Mouse (Mus musculus) cerebellum, adult 9-11 months (tissue): ENCODE measurements around the gene Flt3l.
A peak's percentile ranks its signal among the peaks of the same experiment; 100 is the strongest.
"Not testable (repeated sequence)": the region's sequence is repeated elsewhere in the genome, so short reads cannot be mapped to it uniquely, and the experiment has no call there.

Experiments used
- DNase-seq: peaks from one replicate; pipeline ENCODE4 v3.0.0; 2022

Flt3l gene

GRCm38 (mm10) chr7:45122561-45123185, 13.6 kb downstream of the Flt3l start:
- peak; percentile 45 for DNase-seq

- peak; percentile 49 for DNase-seq
Observed at GRCm38 (mm10) chr7:45121966-45122365, 14.3 kb downstream of the Flt3l start.

- DNase-seq, result peak; percentile 50
Observed at GRCm38 (mm10) chr7:45121404-45121803, 14.8 kb downstream of the Flt3l start.

GRCm38 (mm10) chr7:45119780-45120709, 16.2 kb downstream of the Flt3l start:
- no peak for DNase-seq

GRCm38 (mm10) chr7:45118336-45118735, 17.9 kb downstream of the Flt3l start:
- DNase-seq, result no peak

- no peak for DNase-seq
Observed at GRCm38 (mm10) chr7:45117566-45117965, 18.7 kb downstream of the Flt3l start.

GRCm38 (mm10) chr7:45113476-45113875, 22.8 kb downstream of the Flt3l start:
- DNase-seq, result no peak

- DNase-seq, result no peak
Observed at GRCm38 (mm10) chr7:45112529-45112928, 23.7 kb downstream of the Flt3l start.

- no peak for DNase-seq
Observed at GRCm38 (mm10) chr7:45111940-45112339, 24.3 kb downstream of the Flt3l start.

- not testable (repeated sequence) for DNase-seq
Observed at GRCm38 (mm10) chr7:45110089-45110488, 26.1 kb downstream of the Flt3l start.

GRCm38 (mm10) chr7:45107052-45107645, 29.1 kb downstream of the Flt3l start:
- no peak for DNase-seq

GRCm38 (mm10) chr7:45106441-45106840, 29.8 kb downstream of the Flt3l start:
- DNase-seq, result no peak

- DNase-seq, result no peak
Observed at GRCm38 (mm10) chr7:45105491-45105890, 30.7 kb downstream of the Flt3l start.

GRCm38 (mm10) chr7:45104941-45105340, 31.3 kb downstream of the Flt3l start:
- no peak for DNase-seq

GRCm38 (mm10) chr7:45103652-45104180, 32.5 kb downstream of the Flt3l start, which contains the start of gene Fcgrt:
TSS of gene Fcgrt (minus strand) at chr7:45103851.
- DNase-seq, result peak; percentile 53

GRCm38 (mm10) chr7:45102940-45103585, 33.2 kb downstream of the Flt3l start:
- DNase-seq, result no peak

GRCm38 (mm10) chr7:45102441-45102840, 33.8 kb downstream of the Flt3l start:
- DNase-seq, result no peak

- DNase-seq, result no peak
Observed at GRCm38 (mm10) chr7:45100046-45100445, 36.2 kb downstream of the Flt3l start.

GRCm38 (mm10) chr7:45098541-45099240, 37.5 kb downstream of the Flt3l start:
- DNase-seq, result no peak

GRCm38 (mm10) chr7:45097479-45097878, 38.8 kb downstream of the Flt3l start:
- DNase-seq, result no peak

GRCm38 (mm10) chr7:45095965-45096364, 40.3 kb downstream of the Flt3l start:
- DNase-seq, result not testable (repeated sequence)

- DNase-seq, result no peak
Observed at GRCm38 (mm10) chr7:45095367-45095766, 40.9 kb downstream of the Flt3l start.
